Mouse (Mus musculus): ENCODE data around the gene Mthfd1l. TPM values are rescaled to one million over a fixed set of nuclear protein-coding genes. Genes with fewer than 3 reads are reported as not detected.

Gene Mthfd1l
- polyA plus RNA-seq, 1 experiment from 2014 or later = 5.3 TPM

DNA sequence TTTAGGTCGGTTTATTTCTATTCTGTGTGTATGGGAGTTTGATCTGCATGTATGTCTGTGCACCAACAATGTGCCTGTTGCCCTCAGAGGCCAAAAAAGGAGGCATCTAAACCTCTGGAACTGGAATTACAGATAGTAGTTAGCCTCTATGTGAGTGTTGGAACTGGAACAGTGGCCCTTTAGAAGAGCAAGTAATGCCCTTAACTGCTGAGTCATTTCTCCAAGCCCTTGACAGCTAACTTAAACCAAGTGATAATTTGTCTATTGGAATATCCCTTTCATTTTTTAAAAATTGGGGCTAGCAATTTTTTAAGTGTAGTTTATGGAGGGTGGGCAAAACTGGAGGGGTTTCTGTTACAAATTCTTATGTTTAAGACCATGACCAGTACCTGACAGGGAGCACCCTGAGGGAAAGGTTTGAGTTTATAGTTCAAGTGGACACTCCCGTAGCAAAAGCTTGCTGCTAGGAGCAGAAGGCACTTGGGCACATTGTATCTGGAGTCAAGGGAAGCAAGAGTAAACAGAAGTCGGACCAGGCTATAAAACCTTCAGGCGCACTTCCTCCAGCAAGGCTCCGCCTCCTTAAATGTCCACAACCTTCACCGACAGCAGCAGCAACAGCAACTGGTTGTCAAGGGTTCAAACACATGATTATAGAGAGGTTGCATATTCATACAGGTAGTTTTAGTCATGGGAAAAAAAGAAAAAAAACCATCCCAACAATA lies 3.1 kb downstream of the Mthfd1l start:
- no peak overlapping the region for H3K4me2 ChIP-seq (replicated peaks; ENCODE audit: low read depth)
- whole genome bisulfite sequencing = 25% methylated on average over 6 of the region's 6 CpGs
- peaks cover 7% of the 10 kb centered on the region; the same call in 1 of the 2 replicates for H3K36me3 ChIP-seq (ENCODE audit: control insufficient read depth, insufficient read depth)
- no peaks in the 10 kb centered on the region for H3K9me3 ChIP-seq (ENCODE audit: control insufficient read depth)
- H3K27me3 ChIP-seq (replicated peaks; ENCODE audit: control insufficient read depth, insufficient read depth, low read length) = no peaks in the 10 kb centered on the region
- no peak for TF ChIP-seq CTCF (IDR thresholded peaks at IDR 0.05; ENCODE audit: low read depth)
- no peak overlapping the region for H3K9ac ChIP-seq (ENCODE audit: low read depth, low read length)
- ATAC-seq = 0 out of 2 replicates have a peak, but pooled peaks have one; percentile 10
- peak overlapping the region; percentile 23; the same call in 1 of the 2 replicates for H3K27ac ChIP-seq (ENCODE audit: low read depth, low read length)
- H3K4me1 ChIP-seq (replicated peaks; ENCODE audit: control insufficient read depth, insufficient read depth, low read length) = no peaks in the 10 kb centered on the region; the same call in 1 of the 2 replicates
- no peak overlapping the region for H3K4me3 ChIP-seq (ENCODE audit: low read depth, low read length)

DNA sequence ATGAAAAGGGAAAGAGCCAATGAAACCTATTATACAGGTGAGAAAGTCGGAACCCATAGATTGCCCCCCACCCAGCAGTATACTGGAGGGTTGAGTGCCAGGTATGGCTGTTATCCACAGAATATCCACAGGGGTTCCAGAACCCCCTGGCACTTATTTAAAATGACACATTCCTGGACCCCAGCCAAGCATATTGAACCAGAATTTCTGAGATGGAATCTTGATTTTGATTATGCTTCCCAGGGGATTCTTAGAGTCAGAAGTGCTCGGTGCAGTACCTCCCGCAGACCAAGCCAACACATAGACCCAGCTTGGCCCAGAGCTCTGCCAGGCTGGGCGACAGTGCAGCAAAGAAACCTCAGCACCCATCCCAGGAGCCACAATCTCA lies 3.7 kb downstream of the Mthfd1l start:
- no peak overlapping the region for H3K9ac ChIP-seq (ENCODE audit: low read depth, low read length)
- TF ChIP-seq CTCF (IDR thresholded peaks at IDR 0.05; ENCODE audit: low read depth) = no peak
- ATAC-seq = no peak
- no peaks in the 10 kb centered on the region for H3K27me3 ChIP-seq (replicated peaks; ENCODE audit: control insufficient read depth, insufficient read depth, low read length)
- H3K36me3 ChIP-seq (ENCODE audit: control insufficient read depth, insufficient read depth) = peaks cover 7% of the 10 kb centered on the region; the same call in 1 of the 2 replicates
- WGBS = 74% methylated on average over 4 of the region's 4 CpGs
- H3K9me3 ChIP-seq (ENCODE audit: control insufficient read depth) = no peaks in the 10 kb centered on the region
- H3K27ac ChIP-seq (ENCODE audit: low read depth, low read length) = no peak overlapping the region
- no peak overlapping the region for H3K4me2 ChIP-seq (replicated peaks; ENCODE audit: low read depth)
- no peaks in the 10 kb centered on the region; the same call in 1 of the 2 replicates for H3K4me1 ChIP-seq (replicated peaks; ENCODE audit: control insufficient read depth, insufficient read depth, low read length)
- no peak overlapping the region for H3K4me3 ChIP-seq (ENCODE audit: low read depth, low read length)

DNA sequence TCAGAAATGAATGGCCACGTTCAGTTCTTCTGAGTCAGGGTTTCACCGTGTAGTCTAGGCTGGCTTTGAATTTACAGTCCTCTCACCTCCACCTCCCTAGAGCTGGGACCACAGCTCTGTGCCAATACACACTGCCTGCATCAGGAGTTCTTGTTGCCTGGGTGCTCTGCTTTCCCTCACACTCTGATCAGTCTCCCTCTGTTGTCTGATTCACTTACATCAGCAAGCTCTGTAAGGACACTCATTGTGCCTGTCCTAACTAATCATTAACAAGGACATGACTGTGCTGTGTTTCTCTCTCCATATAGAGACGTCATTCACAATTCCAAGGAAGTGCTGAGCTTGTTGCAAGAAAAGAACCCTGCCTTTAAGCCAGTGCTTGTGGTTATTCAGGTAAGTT lies 5.4 kb downstream of the Mthfd1l start:
- Histone ChIP-seq H3K9ac (ENCODE audit: low read depth, low read length) (no peak overlapping the region), H3K36me3 (ENCODE audit: control insufficient read depth, insufficient read depth) (peaks cover 7% of the 10 kb centered on the region), H3K9me3 (ENCODE audit: control insufficient read depth) (no peaks in the 10 kb centered on the region), H3K27me3 (replicated peaks; ENCODE audit: control insufficient read depth, insufficient read depth, low read length) (no peaks in the 10 kb centered on the region), H3K4me2 (replicated peaks; ENCODE audit: low read depth) (peak overlapping the region; percentile 44), H3K27ac (ENCODE audit: low read depth, low read length) (peak overlapping the region; percentile 76), H3K4me3 (ENCODE audit: low read depth, low read length) (no peak overlapping the region), H3K4me1 (replicated peaks; ENCODE audit: control insufficient read depth, insufficient read depth, low read length) (no peaks in the 10 kb centered on the region)
- WGBS = 32% methylated on average over 3 of the region's 3 CpGs
- 0 out of 2 replicates have a peak, but pooled peaks have one; percentile 9 for TF ChIP-seq CTCF (IDR thresholded peaks at IDR 0.05; ENCODE audit: low read depth)
- peak; percentile 83 for ATAC-seq

DNA sequence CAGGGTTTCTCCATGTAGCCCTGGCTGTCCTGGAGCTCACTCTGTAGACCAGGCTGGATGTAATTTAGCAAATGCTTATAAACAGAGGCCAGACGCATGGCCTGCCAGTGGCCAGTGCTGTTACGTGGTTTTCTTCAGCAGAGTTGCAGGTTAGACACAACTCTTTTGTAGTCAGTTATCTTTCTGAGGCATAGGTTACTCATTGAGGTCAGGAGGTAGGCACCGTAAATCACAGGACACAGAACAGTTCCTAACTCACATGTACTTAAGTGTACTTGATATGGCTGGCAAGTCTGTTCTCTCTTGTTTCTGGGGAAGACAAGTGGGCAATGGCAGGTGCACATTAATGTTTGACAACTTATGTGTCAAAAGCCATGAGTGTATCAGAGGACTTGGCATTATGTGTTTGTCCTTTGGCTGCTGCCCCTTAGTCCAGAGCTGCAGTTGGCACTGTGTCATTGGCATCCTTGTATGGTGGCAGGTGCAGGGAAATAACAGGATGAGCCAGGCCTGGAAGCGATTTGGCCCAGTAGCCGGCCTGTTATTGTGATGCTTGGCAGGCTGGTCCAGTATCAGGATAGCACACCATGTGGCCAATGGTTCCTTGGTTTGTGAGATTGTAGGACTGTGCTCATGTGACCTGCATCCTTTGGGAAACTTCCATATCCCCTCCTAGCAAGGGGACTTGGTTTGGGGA lies 6.0 kb downstream of the Mthfd1l start:
- Histone ChIP-seq H3K4me2 (replicated peaks; ENCODE audit: low read depth) (peak overlapping the region; percentile 44), H3K27ac (ENCODE audit: low read depth, low read length) (peak overlapping the region; percentile 76), H3K9me3 (ENCODE audit: control insufficient read depth) (no peaks in the 10 kb centered on the region), H3K4me3 (ENCODE audit: low read depth, low read length) (no peak overlapping the region), H3K4me1 (replicated peaks; ENCODE audit: control insufficient read depth, insufficient read depth, low read length) (no peaks in the 10 kb centered on the region), H3K27me3 (replicated peaks; ENCODE audit: control insufficient read depth, insufficient read depth, low read length) (no peaks in the 10 kb centered on the region), H3K36me3 (ENCODE audit: control insufficient read depth, insufficient read depth) (peaks cover 7% of the 10 kb centered on the region), H3K9ac (ENCODE audit: low read depth, low read length) (no peak overlapping the region)
- 61% methylated on average over 5 of the region's 5 CpGs for WGBS
- no peak for TF ChIP-seq CTCF (IDR thresholded peaks at IDR 0.05; ENCODE audit: low read depth)
- peak; percentile 50 for ATAC-seq

DNA sequence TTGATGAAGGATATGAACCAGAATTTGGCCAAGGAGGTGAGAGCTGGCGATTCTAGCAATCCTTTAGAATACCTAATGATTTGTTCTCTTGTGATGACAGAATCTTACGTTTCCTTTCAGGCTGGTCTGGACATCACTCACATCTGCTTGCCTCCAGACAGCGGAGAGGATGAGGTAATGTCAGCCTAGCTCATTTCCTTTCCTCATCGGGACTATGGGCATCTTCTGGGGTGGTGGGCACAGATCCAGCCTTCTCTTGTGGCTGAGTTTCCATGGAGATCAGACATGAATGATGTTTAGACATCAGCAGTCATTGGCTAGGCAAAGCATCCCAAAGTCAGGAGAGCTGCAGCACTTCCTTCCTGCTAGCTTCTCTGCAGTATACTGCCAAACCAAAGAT lies 7.3 kb downstream of the Mthfd1l start:
- Histone ChIP-seq H3K9me3 (ENCODE audit: control insufficient read depth) (no peaks in the 10 kb centered on the region), H3K9ac (ENCODE audit: low read depth, low read length) (no peak overlapping the region), H3K4me2 (replicated peaks; ENCODE audit: low read depth) (no peak overlapping the region), H3K27me3 (replicated peaks; ENCODE audit: control insufficient read depth, insufficient read depth, low read length) (no peaks in the 10 kb centered on the region), H3K27ac (ENCODE audit: low read depth, low read length) (no peak overlapping the region), H3K4me3 (ENCODE audit: low read depth, low read length) (no peak overlapping the region), H3K36me3 (ENCODE audit: control insufficient read depth, insufficient read depth) (peaks cover 10% of the 10 kb centered on the region), H3K4me1 (replicated peaks; ENCODE audit: control insufficient read depth, insufficient read depth, low read length) (no peaks in the 10 kb centered on the region)
- no peak for ATAC-seq
- TF ChIP-seq CTCF (IDR thresholded peaks at IDR 0.05; ENCODE audit: low read depth) = no peak
- WGBS = 85% methylated on average over 4 of the region's 4 CpGs

DNA sequence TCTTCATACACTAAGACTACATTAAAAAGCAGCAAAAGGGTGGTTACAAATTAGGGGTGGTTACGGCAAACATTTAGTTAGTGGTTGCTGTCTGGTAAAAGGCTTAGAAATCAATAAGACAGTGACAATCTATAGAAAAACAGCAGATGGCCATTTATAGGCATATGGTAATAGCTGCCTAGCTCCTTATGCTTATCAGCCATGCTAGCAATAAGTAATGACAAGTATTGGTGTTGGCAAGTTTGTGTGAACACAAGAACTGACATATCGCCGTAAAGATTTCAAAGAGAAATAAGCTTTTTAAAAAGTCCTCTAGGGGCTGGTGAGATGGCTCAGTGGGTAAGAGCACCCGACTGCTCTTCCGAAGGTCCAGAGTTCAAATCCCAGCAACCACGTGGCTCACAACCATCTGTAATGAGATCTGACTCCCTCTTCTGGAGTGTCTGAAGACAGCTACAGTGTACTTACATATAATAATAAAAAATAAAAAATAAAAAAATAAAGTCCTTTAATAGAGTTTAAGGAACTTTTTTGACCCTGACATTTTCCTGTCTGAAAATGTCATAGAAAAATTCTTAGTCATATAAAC lies 17.5 kb downstream of the Mthfd1l start:
- TF ChIP-seq CTCF (IDR thresholded peaks at IDR 0.05; ENCODE audit: low read depth) = no peak
- WGBS = 89% methylated on average over 6 of the region's 6 CpGs
- H3K27me3 ChIP-seq (replicated peaks; ENCODE audit: control insufficient read depth, insufficient read depth, low read length) = no peaks in the 10 kb centered on the region

More for the DNA sequence above, 17.5 kb downstream of the Mthfd1l start:
- Histone ChIP-seq H3K27ac (ENCODE audit: low read depth, low read length) (no peak overlapping the region), H3K9ac (ENCODE audit: low read depth, low read length) (no peak overlapping the region), H3K9me3 (ENCODE audit: control insufficient read depth) (no peaks in the 10 kb centered on the region), H3K36me3 (ENCODE audit: control insufficient read depth, insufficient read depth) (peaks cover 18% of the 10 kb centered on the region), H3K4me3 (ENCODE audit: low read depth, low read length) (no peak overlapping the region), H3K4me2 (replicated peaks; ENCODE audit: low read depth) (no peak overlapping the region), H3K4me1 (replicated peaks; ENCODE audit: control insufficient read depth, insufficient read depth, low read length) (no peaks in the 10 kb centered on the region)
- no peak for ATAC-seq
